9 mouse cellular contexts compared by ENCODE assay signal in the genomic region with DNA sequence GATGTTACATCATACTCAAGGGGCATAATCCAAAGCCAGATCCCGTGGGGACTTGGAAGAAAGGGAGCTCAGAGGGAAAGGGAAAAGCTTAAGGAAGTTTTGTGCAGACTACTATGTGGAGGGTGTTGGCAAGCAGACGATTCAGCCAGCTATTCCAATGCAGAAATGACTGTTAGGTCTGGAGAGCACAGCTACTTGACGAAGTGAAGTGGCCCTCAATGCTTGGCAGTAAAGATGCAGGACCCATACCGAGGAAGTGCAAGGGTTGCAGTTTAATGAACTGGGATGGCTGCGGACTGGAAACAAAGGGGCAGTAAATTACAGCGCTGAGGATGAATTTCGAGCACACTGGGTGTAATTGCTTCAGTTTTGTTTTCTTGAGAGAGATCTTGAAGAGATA. TPM values are rescaled to one million over a fixed set of nuclear protein-coding genes. Genes with fewer than 3 reads are reported as not detected.
DNase-seq lines count a peak whose midpoint lies in the region; ATAC-seq and TF ChIP-seq lines count a peak whose summit lies in the region.
"Had no signal": no experiment of that assay in that cellular context is flagged by ENCODE, and none has a peak within 500 bp of the region (broad histone marks: within the 10 kb centered on the region; RNA-seq: fewer than 3 reads in every experiment).

No protein-coding gene starts in this region.

- H3K9ac ChIP-seq in neural tube, embryonic 11.5 days (ENCODE audit: low read length), result peak overlapping the region; percentile 94; the same call in 1 of the 2 replicates
- H3K9ac ChIP-seq in forebrain, embryonic 16.5 days (replicated peaks; ENCODE audit: low read depth, low read length), result no peak overlapping the region
- H3K9ac ChIP-seq in liver, postnatal 0 days (replicated peaks), result no peak overlapping the region
- H3K9ac ChIP-seq in neural tube, embryonic 15.5 days (replicated peaks), result no peak overlapping the region

- 39% methylated on average over 7 of the region's 7 CpGs for WGBS in neural tube, embryonic 11.5 days
- WGBS in forebrain, embryonic 16.5 days, result 24% methylated on average over 7 of the region's 7 CpGs
- 61% methylated on average over 7 of the region's 7 CpGs for WGBS in liver, postnatal 0 days (ENCODE audit: insufficient replicate concordance)
- 22% methylated on average over 7 of the region's 7 CpGs for WGBS in neural tube, embryonic 15.5 days

- no peak for DNase-seq in neural tube, embryonic 11.5 days (ENCODE audit: low spot score)
- DNase-seq in neural tube, embryonic 10.5 days (ENCODE audit: extremely low spot score, low spot score), result no peak
- DNase-seq in liver, postnatal 0 days, result no peak
- no peak for DNase-seq in left cerebral cortex, postnatal 4 days
- DNase-seq in urinary bladder, postnatal 14 days (ENCODE audit: low spot score), result no peak
- DNase-seq in testis, postnatal 10 days (ENCODE audit: low spot score), result no peak

- peaks cover 2% of the 10 kb centered on the region; the same call in 1 of the 2 replicates for H3K36me3 ChIP-seq in neural tube, embryonic 11.5 days (ENCODE audit: control insufficient read depth, insufficient read depth, low read length)
- no peaks in the 10 kb centered on the region for H3K36me3 ChIP-seq in forebrain, embryonic 16.5 days (ENCODE audit: control insufficient read depth, insufficient read depth)
- H3K36me3 ChIP-seq in liver, postnatal 0 days (replicated peaks; ENCODE audit: insufficient read depth, low read length), result peaks cover 5% of the 10 kb centered on the region
- peaks cover 5% of the 10 kb centered on the region for H3K36me3 ChIP-seq in neural tube, embryonic 15.5 days

- TF ChIP-seq CTCF in liver, postnatal 0 days (IDR thresholded peaks at IDR 0.05; ENCODE audit: low read depth), result no peak

- H3K27ac ChIP-seq in neural tube, embryonic 11.5 days (ENCODE audit: low read depth, low read length), result no peak overlapping the region
- no peak overlapping the region for H3K27ac ChIP-seq in forebrain, embryonic 16.5 days (ENCODE audit: low read length)
- no peak overlapping the region for H3K27ac ChIP-seq in liver, postnatal 0 days (ENCODE audit: low read depth)
- no peak overlapping the region for H3K27ac ChIP-seq in neural tube, embryonic 15.5 days (replicated peaks)
- H3K27ac ChIP-seq: macrophage had no signal

- peaks cover 16% of the 10 kb centered on the region; the same call in 1 of the 2 replicates for H3K4me1 ChIP-seq in neural tube, embryonic 11.5 days (ENCODE audit: control insufficient read depth, insufficient read depth, low read length)
- H3K4me1 ChIP-seq in forebrain, embryonic 16.5 days (replicated peaks; ENCODE audit: control insufficient read depth, insufficient read depth, low read length), result peaks cover 24% of the 10 kb centered on the region
- H3K4me1 ChIP-seq in liver, postnatal 0 days (ENCODE audit: insufficient read depth), result peaks cover 19% of the 10 kb centered on the region
- H3K4me1 ChIP-seq in neural tube, embryonic 15.5 days, result peaks cover 25% of the 10 kb centered on the region

- no peaks in the 10 kb centered on the region for H3K27me3 ChIP-seq in neural tube, embryonic 11.5 days (ENCODE audit: control insufficient read depth, insufficient read depth, low read length)
- no peaks in the 10 kb centered on the region for H3K27me3 ChIP-seq in forebrain, embryonic 16.5 days (replicated peaks; ENCODE audit: control insufficient read depth, insufficient read depth, low read length)
- no peaks in the 10 kb centered on the region for H3K27me3 ChIP-seq in liver, postnatal 0 days (ENCODE audit: insufficient read depth, low read length)
- H3K27me3 ChIP-seq in neural tube, embryonic 15.5 days (replicated peaks), result no peaks in the 10 kb centered on the region

- no peak for TF ChIP-seq EP300 in liver, postnatal 0 days (IDR thresholded peaks at IDR 0.05; ENCODE audit: low read depth)

- H3K4me2 ChIP-seq in neural tube, embryonic 11.5 days (ENCODE audit: low read depth), result peak overlapping the region; percentile 76
- peak overlapping the region; percentile 73 for H3K4me2 ChIP-seq in forebrain, embryonic 16.5 days (ENCODE audit: low read length)
- H3K4me2 ChIP-seq in liver, postnatal 0 days (ENCODE audit: low read depth, low read length), result peak overlapping the region; percentile 99
- H3K4me2 ChIP-seq in neural tube, embryonic 15.5 days, result peak overlapping the region; percentile 76

- intact Hi-C loops in left cerebral cortex, postnatal 4 days (cut with DNase I), result loop anchor here (10.0 kb wide), 1 partner anchor 128 kb away; no protein-coding TSS in a partner anchor

- ATAC-seq in neural tube, embryonic 11.5 days (ENCODE audit: insufficient read depth, low FRiP score, low TSS enrichment), result no peak
- ATAC-seq in forebrain, embryonic 16.5 days, result no peak
- ATAC-seq in liver, postnatal 0 days, result no peak
- ATAC-seq in neural tube, embryonic 15.5 days (ENCODE audit: low FRiP score), result no peak

- H3K9me3 ChIP-seq in neural tube, embryonic 11.5 days (ENCODE audit: control insufficient read depth, low read length), result no peaks in the 10 kb centered on the region
- H3K9me3 ChIP-seq in forebrain, embryonic 16.5 days (ENCODE audit: control insufficient read depth, low read length), result no peaks in the 10 kb centered on the region
- no peaks in the 10 kb centered on the region for H3K9me3 ChIP-seq in liver, postnatal 0 days (ENCODE audit: low read length)
- no peaks in the 10 kb centered on the region for H3K9me3 ChIP-seq in neural tube, embryonic 15.5 days (replicated peaks)

- H3K4me3 ChIP-seq in neural tube, embryonic 11.5 days (ENCODE audit: low read depth, low read length), result peak overlapping the region; percentile 49
- peak overlapping the region; percentile 92 for H3K4me3 ChIP-seq in forebrain, embryonic 16.5 days (replicated peaks; ENCODE audit: low read length)
- peak overlapping the region; percentile 98 for H3K4me3 ChIP-seq in liver, postnatal 0 days (ENCODE audit: low read depth, low read length)
- peak overlapping the region; percentile 92 for H3K4me3 ChIP-seq in neural tube, embryonic 15.5 days (replicated peaks)

RNA-seq across cellular contexts. Expression of a gene that starts 1.5 kb away (rescaled TPM):
- polyA plus RNA-seq in neural tube, embryonic 11.5 days (2014; fragmentation: Nextera tagmentation; extraction: Ambion mirVana), result 29.6 and 34.5 TPM in 2 replicates
- 34.0 and 38.7 TPM in 2 replicates for polyA plus RNA-seq in forebrain, embryonic 16.5 days (2015; fragmentation: Nextera tagmentation; extraction: Ambion mirVana)
- 22.6 and 25.4 TPM in 2 replicates for polyA plus RNA-seq in liver, postnatal 0 days (2015; fragmentation: Nextera tagmentation; extraction: Ambion mirVana)
- polyA plus RNA-seq in neural tube, embryonic 15.5 days (2015; fragmentation: Nextera tagmentation; extraction: Ambion mirVana), result 31.2 and 36.6 TPM in 2 replicates
- total RNA-seq in left cerebral cortex, postnatal 4 days (2021), result 10 to 100 TPM; 49.1 to 59.0 TPM

RNA-seq across cellular contexts. Expression of a gene that starts 1.7 kb away (rescaled TPM):
- polyA plus RNA-seq in neural tube, embryonic 11.5 days (2014; fragmentation: Nextera tagmentation; extraction: Ambion mirVana), result 5.7 and 5.8 TPM in 2 replicates
- polyA plus RNA-seq in forebrain, embryonic 16.5 days (2015; fragmentation: Nextera tagmentation; extraction: Ambion mirVana), result 3.8 and 4.6 TPM in 2 replicates
- 0.06 and 0.12 TPM in 2 replicates for polyA plus RNA-seq in liver, postnatal 0 days (2015; fragmentation: Nextera tagmentation; extraction: Ambion mirVana)
- polyA plus RNA-seq in neural tube, embryonic 15.5 days (2015; fragmentation: Nextera tagmentation; extraction: Ambion mirVana), result 4.3 and 4.8 TPM in 2 replicates
- total RNA-seq in left cerebral cortex, postnatal 4 days (2021), result 10 to 100 TPM; 10.9 TPM
